Mouse (Mus musculus) regulatory T cell (primary cell): ENCODE measurements around the gene Hmgcr.
"Not testable (repeated sequence)": the region's sequence is repeated elsewhere in the genome, so short reads cannot be mapped to it uniquely, and the experiment has no call there.

Source experiments
- in situ Hi-C: fragments of 300-600 bp; cut with MboI, MseI; formaldehyde crosslinking; loops from one replicate; pipeline ENCODE4 v1.15.1; 2025; ENCODE audit warnings: high pct_unique_total_duplicates

Hmgcr gene

GRCm38 (mm10) chr13:96670019-96670405 is 724 bp downstream of the Hmgcr start:
- in situ Hi-C loops: no loop called here

GRCm38 (mm10) chr13:96664419-96664974 is 6.2 kb downstream of the Hmgcr start:
- in situ Hi-C loops: no loop called here

GRCm38 (mm10) chr13:96663120-96663519 is 7.6 kb downstream of the Hmgcr start:
- in situ Hi-C loops: not testable (repeated sequence)

GRCm38 (mm10) chr13:96660095-96660860 is 10.5 kb downstream of the Hmgcr start:
- in situ Hi-C loops: no loop called here

GRCm38 (mm10) chr13:96658936-96659335 is 11.8 kb downstream of the Hmgcr start:
- in situ Hi-C loops: no loop called here

- in situ Hi-C loops: no loop called here
These were observed 14.1 kb downstream of the Hmgcr start for GRCm38 (mm10) chr13:96656673-96657072.

GRCm38 (mm10) chr13:96653041-96653440 is 17.7 kb downstream of the Hmgcr start:
- in situ Hi-C loops: no loop called here

GRCm38 (mm10) chr13:96645822-96646221 is 24.9 kb downstream of the Hmgcr start:
- in situ Hi-C loops: no loop called here

GRCm38 (mm10) chr13:96644168-96644567 is 26.6 kb downstream of the Hmgcr start:
- in situ Hi-C loops: no loop called here

GRCm38 (mm10) chr13:96630396-96630795 is 40.3 kb downstream of the Hmgcr start:
- in situ Hi-C loops: no loop called here

GRCm38 (mm10) chr13:96620891-96621290 is 49.8 kb downstream of the Hmgcr start:
- in situ Hi-C loops: no loop called here

GRCm38 (mm10) chr13:96614615-96615014 is 56.1 kb downstream of the Hmgcr start:
- in situ Hi-C loops: no loop called here

GRCm38 (mm10) chr13:96604242-96604641 is 66.5 kb downstream of the Hmgcr start:
- in situ Hi-C loops: no loop called here

- in situ Hi-C loops: loop anchor here (10.0 kb wide), 1 partner anchor 564 kb away; no protein-coding TSS in a partner anchor
These were observed 71.6 kb downstream of the Hmgcr start for GRCm38 (mm10) chr13:96599182-96599581.
